Mouse (Mus musculus) ovary, adult 10 weeks (tissue): ENCODE data around the gene Ly6g6f. TPM values are rescaled to one million over a fixed set of nuclear protein-coding genes. Genes with fewer than 3 reads are reported as not detected.

Source experiments
- polyA plus RNA-seq: library from polyadenylated mRNA; stranded (reverse); fragments of 350-450 nt; fragmentation: Illumina TruSeq; extraction: RNeasy Lipid Tissue Mini Kit (QIAGEN cat#74804); gene quantifications from one replicate; pipeline ENCODE4 v1.2.3, GENCODE M21; 2014

Ly6g6f gene
- polyA plus RNA-seq, 1 experiment from 2014 or later = not detected

DNA sequence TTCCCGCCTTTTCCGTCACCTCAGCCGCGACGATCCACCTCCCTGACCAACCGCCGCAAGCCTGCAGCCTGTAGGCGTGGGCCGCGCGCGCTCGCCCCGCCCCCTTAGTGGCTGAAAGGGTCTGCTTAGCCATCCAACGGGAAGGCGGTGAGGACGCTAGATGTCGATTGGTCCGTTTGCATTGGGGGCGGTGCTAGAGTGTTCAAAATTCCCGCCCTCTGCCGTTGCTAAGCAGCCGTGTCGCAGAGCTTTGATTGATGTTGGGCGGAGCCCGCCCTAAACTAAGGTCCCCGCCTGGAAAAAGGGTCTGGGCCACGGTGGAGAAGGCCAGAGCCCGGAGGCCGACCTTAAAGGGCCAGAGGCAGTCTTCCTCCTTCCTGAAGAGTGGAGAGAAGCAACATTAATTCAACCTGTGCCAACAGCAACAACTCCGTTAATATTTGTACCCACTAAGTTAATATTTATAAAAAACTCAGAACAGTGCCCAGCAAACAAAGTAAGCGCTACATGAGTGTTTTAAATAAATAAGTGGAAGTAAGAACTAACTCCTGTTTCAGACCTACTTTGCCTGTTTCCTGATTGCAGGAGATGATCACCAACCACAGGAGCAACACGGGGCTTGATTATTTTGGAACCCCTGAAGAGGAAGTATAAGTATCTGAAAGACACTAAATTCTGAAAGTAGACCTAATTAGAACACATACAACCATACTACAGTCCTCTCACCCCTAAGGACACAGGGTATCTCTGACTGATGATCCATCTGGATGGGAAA, 38.5 kb downstream of the Ly6g6f start, which contains the start of gene Msh5:
TSS of gene Msh5 (minus strand) at position 65 of the 775 bp plus-strand sequence.

Other genes starting within 250 kb of the Ly6g6f start
- 4.4 TPM for gene Stk19, start 248.7 kb downstream of the Ly6g6f start, polyA plus RNA-seq
- gene Dxo, start 248.6 kb downstream of the Ly6g6f start, polyA plus RNA-seq = 1.9 TPM
- gene Skiv2l, start 235.4 kb downstream of the Ly6g6f start, polyA plus RNA-seq = 2.9 TPM
- 1.8 TPM for gene Nelfe, start 235.2 kb downstream of the Ly6g6f start, polyA plus RNA-seq
- gene Cfb, start 223.1 kb downstream of the Ly6g6f start, polyA plus RNA-seq = not detected
- 10.8 TPM for gene Zbtb12, start 206.1 kb downstream of the Ly6g6f start, polyA plus RNA-seq
- gene Gm20547, start 203.6 kb downstream of the Ly6g6f start, polyA plus RNA-seq = 1.0 TPM
- gene C2, start 187.3 kb downstream of the Ly6g6f start, polyA plus RNA-seq = 11.5 TPM
- 9.4 TPM for gene Ehmt2, start 187.1 kb downstream of the Ly6g6f start, polyA plus RNA-seq
- 0.20 TPM for gene Slc44a4, start 171.1 kb downstream of the Ly6g6f start, polyA plus RNA-seq
- 1.8 TPM for gene Neu1, start 154.4 kb downstream of the Ly6g6f start, polyA plus RNA-seq
- gene Hspa1b, start 126.4 kb downstream of the Ly6g6f start, polyA plus RNA-seq = 16.9 TPM
- not detected for gene Gm20481, start 115.7 kb downstream of the Ly6g6f start, polyA plus RNA-seq
- 8.2 TPM for gene Hspa1a, start 113.5 kb downstream of the Ly6g6f start, polyA plus RNA-seq
- not detected for gene Hspa1l, start 112.9 kb downstream of the Ly6g6f start, polyA plus RNA-seq
- gene Lsm2, start 103.7 kb downstream of the Ly6g6f start, polyA plus RNA-seq = 19.2 TPM
- gene Vars, start 84.6 kb downstream of the Ly6g6f start, polyA plus RNA-seq = 6.0 TPM
- gene Vwa7, start 69.0 kb downstream of the Ly6g6f start, polyA plus RNA-seq = not detected
- gene Sapcd1, start 57.6 kb downstream of the Ly6g6f start, polyA plus RNA-seq = not detected
- 0.68 TPM for gene Msh5, start 38.9 kb downstream of the Ly6g6f start, polyA plus RNA-seq
- 25.1 TPM for gene Clic1, start 35.6 kb downstream of the Ly6g6f start, polyA plus RNA-seq
- 2.7 TPM for gene Ddah2, start 26.6 kb downstream of the Ly6g6f start, polyA plus RNA-seq
- gene Ly6g6c, start 20.2 kb downstream of the Ly6g6f start, polyA plus RNA-seq = not detected
- gene Mpig6b, start 19.4 kb downstream of the Ly6g6f start, polyA plus RNA-seq = 0.20 TPM
- not detected for gene Ly6g6e, start 8.7 kb downstream of the Ly6g6f start, polyA plus RNA-seq
- not detected for gene Ly6g6d, start 7.5 kb downstream of the Ly6g6f start, polyA plus RNA-seq
- gene Abhd16a, start 3.7 kb upstream of the Ly6g6f start, polyA plus RNA-seq = 3.5 TPM
- gene Ly6g5c, start 22.7 kb upstream of the Ly6g6f start, polyA plus RNA-seq = not detected
- gene Ly6g5b, start 29.8 kb upstream of the Ly6g6f start, polyA plus RNA-seq = not detected
- gene Gpank1, start 35.8 kb upstream of the Ly6g6f start, polyA plus RNA-seq = 0.91 TPM
- gene Csnk2b, start 36.4 kb upstream of the Ly6g6f start, polyA plus RNA-seq = 117 TPM
- 0.83 TPM for gene D17H6S53E, start 40.8 kb upstream of the Ly6g6f start, polyA plus RNA-seq
- gene Apom, start 46.4 kb upstream of the Ly6g6f start, polyA plus RNA-seq = not detected
- gene Bag6, start 49.6 kb upstream of the Ly6g6f start, polyA plus RNA-seq = 9.7 TPM
- 10.0 TPM for gene Prrc2a, start 79.3 kb upstream of the Ly6g6f start, polyA plus RNA-seq
- 5.8 TPM for gene Aif1, start 90.5 kb upstream of the Ly6g6f start, polyA plus RNA-seq
- not detected for gene Lst1, start 102.8 kb upstream of the Ly6g6f start, polyA plus RNA-seq
- gene Ltb, start 108.8 kb upstream of the Ly6g6f start, polyA plus RNA-seq = not detected
- not detected for gene Tnf, start 116.4 kb upstream of the Ly6g6f start, polyA plus RNA-seq
- not detected for gene Lta, start 119.7 kb upstream of the Ly6g6f start, polyA plus RNA-seq
- gene Gm16181, start 135.2 kb upstream of the Ly6g6f start, polyA plus RNA-seq = not detected
- 5.4 TPM for gene Atp6v1g2, start 148.1 kb upstream of the Ly6g6f start, polyA plus RNA-seq
- not detected for gene Nfkbil1, start 150.2 kb upstream of the Ly6g6f start, polyA plus RNA-seq
- gene Ddx39b, start 156.1 kb upstream of the Ly6g6f start, polyA plus RNA-seq = 7.3 TPM
- 26.9 TPM for gene H2-D1, start 177.1 kb upstream of the Ly6g6f start, polyA plus RNA-seq
- gene H2-Q1, start 234.8 kb upstream of the Ly6g6f start, polyA plus RNA-seq = not detected